Mouse (Mus musculus) left cerebral cortex, adult 2 months (tissue): ENCODE data around the gene Nceh1. TPM values are rescaled to one million over a fixed set of nuclear protein-coding genes. Genes with fewer than 3 reads are reported as not detected.
A peak's percentile ranks its signal among the peaks of the same experiment; 100 is the strongest.

Source experiments
- DNase-seq, 2 experiments: peaks; one replicate each; pipeline ENCODE4 v3.0.0; 2021 to 2022; ENCODE audit warnings: low spot score in 2 of 2, mixed read lengths in 1 of 2; ENCODE audit errors: extremely low spot score in 1 of 2
- H3K27ac ChIP-seq: fragments of 200-600 bp; 2 replicates; pipeline ENCODE4 v1.8.1; 2022
- H3K4me3 ChIP-seq: fragments of 200-600 bp; 2 replicates; pipeline ENCODE4 v1.8.1; 2022
- CTCF ChIP-seq: fragments of 200-600 bp; IDR thresholded peaks from 2 replicates; pipeline ENCODE4 v1.8.1; 2022; ENCODE audit warnings: antibody characterized with exemption, mild to moderate bottlenecking, moderate library complexity
- intact Hi-C: fragments of 180-260 bp; cut with DNase I; formaldehyde crosslinking; loops from one replicate; pipeline ENCODE4 v1.15.1; 2025
- total RNA-seq, 2 experiments: library from RNA; stranded (reverse); gene quantifications; 2 replicates each; pipeline ENCODE4 v1.2.3; 2021

Gene Nceh1
- total RNA-seq, 2 experiments from 2014 or later = 112 to 116 TPM

GRCm38 (mm10) chr3:27238563-27238962 is 55.8 kb downstream of the Nceh1 start:
- Histone ChIP-seq H3K27ac (no peak overlapping the region), H3K4me3 (no peak overlapping the region)
- no peak for TF ChIP-seq CTCF
- DNase-seq = no peak
- intact Hi-C loops = no loop called here

GRCm38 (mm10) chr3:27239568-27239967 is 56.8 kb downstream of the Nceh1 start:
- H3K27ac ChIP-seq = no peak overlapping the region
- intact Hi-C loops = no loop called here
- no peak for DNase-seq
- TF ChIP-seq CTCF = no peak
- no peak overlapping the region for H3K4me3 ChIP-seq

- DNase-seq = no peak
- intact Hi-C loops = no loop called here
- no peak overlapping the region for H3K27ac ChIP-seq
- H3K4me3 ChIP-seq = no peak overlapping the region
- no peak for TF ChIP-seq CTCF
These were observed 59.1 kb downstream of the Nceh1 start for GRCm38 (mm10) chr3:27241864-27242263.

- TF ChIP-seq CTCF = no peak
- intact Hi-C loops = no loop called here
- DNase-seq = no peak
- Histone ChIP-seq H3K4me3 (no peak overlapping the region), H3K27ac (no peak overlapping the region)
These were observed 63.4 kb downstream of the Nceh1 start for GRCm38 (mm10) chr3:27246166-27246565.

- Histone ChIP-seq H3K27ac (no peak overlapping the region), H3K4me3 (no peak overlapping the region)
- TF ChIP-seq CTCF = no peak; the same call in 1 of the 2 replicates
- no peak for DNase-seq
- intact Hi-C loops = no loop called here
These were observed 65.0 kb downstream of the Nceh1 start for GRCm38 (mm10) chr3:27247785-27248184.

GRCm38 (mm10) chr3:27249030-27249429 is 66.3 kb downstream of the Nceh1 start:
- TF ChIP-seq CTCF = no peak
- no peak overlapping the region for H3K27ac ChIP-seq
- DNase-seq = no peak
- intact Hi-C loops = no loop called here
- H3K4me3 ChIP-seq = no peak overlapping the region

GRCm38 (mm10) chr3:27250936-27251335 is 68.2 kb downstream of the Nceh1 start:
- H3K4me3 ChIP-seq = no peak overlapping the region
- peak; percentile 64 for TF ChIP-seq CTCF
- no peak for DNase-seq
- intact Hi-C loops = loop anchor here (5.0 kb wide), 2 partner anchors 86 to 216 kb away; no protein-coding TSS in a partner anchor
- no peak overlapping the region for H3K27ac ChIP-seq

GRCm38 (mm10) chr3:27258461-27258860 is 75.7 kb downstream of the Nceh1 start:
- no peak overlapping the region for H3K27ac ChIP-seq
- no peak for TF ChIP-seq CTCF
- no peak for DNase-seq
- no peak overlapping the region for H3K4me3 ChIP-seq
- intact Hi-C loops = no loop called here

- TF ChIP-seq CTCF = no peak
- H3K27ac ChIP-seq = no peak overlapping the region
- intact Hi-C loops = no loop called here
These were observed 77.6 kb downstream of the Nceh1 start for GRCm38 (mm10) chr3:27260393-27260792.

GRCm38 (mm10) chr3:27267327-27267726 is 84.6 kb downstream of the Nceh1 start:
- Histone ChIP-seq H3K4me3 (no peak overlapping the region), H3K27ac (no peak overlapping the region)
- no peak for TF ChIP-seq CTCF
- no peak for DNase-seq
- intact Hi-C loops = no loop called here

More at GRCm38 (mm10) chr3:27260393-27260792, 77.6 kb downstream of the Nceh1 start:
- no peak overlapping the region for H3K4me3 ChIP-seq
- DNase-seq = no peak

GRCm38 (mm10) chr3:27267887-27268286 is 85.1 kb downstream of the Nceh1 start:
- intact Hi-C loops = no loop called here
- TF ChIP-seq CTCF = no peak
- DNase-seq = no peak
- no peak overlapping the region for H3K27ac ChIP-seq
- H3K4me3 ChIP-seq = no peak overlapping the region

- TF ChIP-seq CTCF = no peak
- Histone ChIP-seq H3K4me3 (no peak overlapping the region), H3K27ac (no peak overlapping the region)
- DNase-seq = no peak
- intact Hi-C loops = no loop called here
These were observed 86.4 kb downstream of the Nceh1 start for GRCm38 (mm10) chr3:27269151-27269550.

- Histone ChIP-seq H3K27ac (no peak overlapping the region; the same call in 1 of the 2 replicates), H3K4me3 (no peak overlapping the region)
- peak; percentile 42 for TF ChIP-seq CTCF
- DNase-seq = no peak
- intact Hi-C loops = loop anchor here (5.0 kb wide), 2 partner anchors 67 to 192 kb away; no protein-coding TSS in a partner anchor
These were observed 87.6 kb downstream of the Nceh1 start for GRCm38 (mm10) chr3:27270160-27270962.
